Mouse (Mus musculus) bone marrow, adult 2 months (tissue): ENCODE data around the gene Rsl24d1.

Source experiments
- CTCF ChIP-seq: fragments of 200-500 bp; IDR thresholded peaks from 2 replicates; pipeline ENCODE4 v1.5.1; 2011; ENCODE audit warnings: low read length, control low read depth; ENCODE audit not compliant: control insufficient read depth, insufficient read depth
- POLR2A ChIP-seq: fragments of 200-500 bp; IDR thresholded peaks from 2 replicates; pipeline ENCODE4 v1.6.1; 2011; ENCODE audit warnings: low read depth, mild to moderate bottlenecking, control low read depth, low read length, borderline replicate concordance; ENCODE audit not compliant: control insufficient read depth

DNA sequence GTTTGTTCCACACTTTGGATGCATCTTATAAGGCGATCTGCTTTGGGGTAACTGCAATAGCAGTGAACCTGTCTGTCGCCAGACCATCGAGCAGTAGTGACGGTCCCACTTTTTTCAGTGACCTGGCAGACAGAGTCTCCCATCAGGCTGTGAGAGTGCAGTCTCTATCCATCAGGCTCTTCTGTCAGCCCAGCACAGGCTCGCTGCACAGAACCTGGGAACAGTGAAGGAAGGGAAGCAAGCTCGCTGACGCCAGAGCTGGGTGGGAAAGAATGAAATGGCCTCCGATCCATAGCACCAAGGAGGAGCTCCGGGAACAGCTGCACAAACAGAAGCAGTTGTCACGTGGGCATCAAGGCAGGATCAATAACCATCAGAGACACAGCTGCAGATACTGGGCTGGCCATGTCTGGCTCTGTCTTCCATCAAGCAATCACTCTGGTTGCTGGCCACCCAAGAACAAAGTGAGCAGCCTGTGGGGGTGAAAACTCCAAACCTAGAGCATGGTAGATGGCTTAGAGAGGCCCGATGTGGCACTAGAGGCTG lies 24.2 kb downstream of the Rsl24d1 start:
- TF ChIP-seq POLR2A = no peak
- no peak for TF ChIP-seq CTCF
